Mouse (Mus musculus): ENCODE measurements around the gene Kazn.
A peak's percentile ranks its signal among the peaks of the same experiment; 100 is the strongest.

Kazn gene

GRCm38 (mm10) chr4:142239240-142240126 is at the start of gene Kazn:
Gene Kazn, minus strand, starts transcription at chr4:142239401.
- peak; percentile 93 to 96 for DNase-seq

GRCm38 (mm10) chr4:142285471-142285870 is 46.3 kb upstream of the Kazn start:
- no peak for DNase-seq

DNA sequence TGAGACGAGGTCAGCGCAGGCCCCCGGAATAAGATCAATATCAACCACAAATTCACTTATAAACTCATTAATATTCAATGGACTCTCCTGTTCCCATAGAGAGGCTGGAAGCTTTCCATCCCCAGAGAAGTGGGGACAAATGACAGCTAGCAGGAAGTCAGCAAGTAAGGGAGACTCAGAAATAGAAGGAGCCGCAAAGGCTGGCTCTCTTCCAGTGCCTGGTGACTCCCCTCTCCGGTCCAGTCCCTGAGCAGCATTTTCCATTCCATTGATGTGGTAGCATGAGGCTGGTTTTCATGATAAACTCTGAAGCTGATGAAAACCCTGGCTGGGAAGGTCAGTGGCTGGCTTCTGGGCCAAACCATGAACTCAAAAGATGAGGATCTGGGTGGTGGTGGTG is 44.7 kb upstream of the Kazn start:
- no peak for DNase-seq

DNA sequence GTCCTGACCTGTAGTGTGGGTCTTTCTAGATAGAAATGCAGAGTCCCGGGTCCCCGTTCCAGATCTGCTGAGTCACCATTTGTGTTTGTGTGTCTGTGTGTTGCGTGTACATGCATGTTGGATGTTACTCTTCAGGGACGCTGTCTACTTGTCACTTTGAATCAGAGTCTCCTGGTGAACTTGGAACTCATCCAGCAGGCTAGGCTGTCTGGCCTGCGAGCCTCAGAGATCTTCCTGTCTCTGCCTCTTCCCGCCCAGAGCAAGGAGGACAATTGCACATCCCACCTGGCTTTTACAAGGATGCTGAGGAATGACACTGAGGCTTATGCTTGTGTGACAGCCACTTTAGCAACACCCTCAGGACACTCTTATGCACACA is 39.0 kb upstream of the Kazn start:
- DNase-seq = no peak

GRCm38 (mm10) chr4:142277481-142278196 is 38.4 kb upstream of the Kazn start:
- peak; percentile 52 to 57 for DNase-seq

DNA sequence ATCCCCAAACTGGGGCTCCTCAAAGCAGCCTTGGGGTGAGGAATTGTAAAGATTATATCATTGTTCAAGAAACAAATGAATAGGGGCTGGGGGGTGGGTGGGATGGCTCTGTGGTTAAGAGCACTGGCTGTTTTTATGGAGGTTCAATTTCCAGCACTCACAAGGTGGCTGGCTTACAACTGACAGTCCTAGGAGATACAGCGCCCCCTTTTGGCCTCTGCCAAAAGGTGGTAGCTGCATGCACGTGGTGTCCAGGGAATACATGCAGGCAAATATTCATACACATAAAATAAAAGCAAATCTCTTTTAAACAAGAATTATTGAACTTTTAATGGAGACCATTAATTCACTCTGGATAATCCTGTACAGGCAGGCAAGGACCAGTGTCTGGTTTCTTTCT is 36.0 kb upstream of the Kazn start:
- DNase-seq = no peak

- no peak for DNase-seq
Observed at GRCm38 (mm10) chr4:142274441-142275234, 35.4 kb upstream of the Kazn start.

GRCm38 (mm10) chr4:142271506-142271905 is 32.3 kb upstream of the Kazn start:
- no peak for DNase-seq

DNA sequence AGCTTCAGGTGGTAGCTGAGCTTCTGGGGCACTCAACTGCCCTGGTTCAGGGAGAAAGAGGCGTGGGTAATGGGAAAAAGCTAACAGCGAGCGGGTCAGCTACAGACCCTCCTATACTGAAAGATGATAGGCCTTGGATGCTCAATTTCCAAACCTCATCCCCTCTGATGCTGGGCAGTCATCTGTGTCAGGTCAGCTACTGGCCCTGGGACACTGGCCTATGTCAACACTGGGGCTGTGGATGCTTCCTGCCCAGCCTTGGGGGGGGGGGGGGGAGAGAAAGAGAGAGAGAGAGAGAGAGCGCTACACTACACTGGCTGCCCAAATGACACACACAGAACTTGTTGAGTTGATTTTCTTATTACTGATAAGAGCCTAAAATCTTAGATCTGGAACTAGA is 28.6 kb upstream of the Kazn start:
- no peak for DNase-seq

DNA sequence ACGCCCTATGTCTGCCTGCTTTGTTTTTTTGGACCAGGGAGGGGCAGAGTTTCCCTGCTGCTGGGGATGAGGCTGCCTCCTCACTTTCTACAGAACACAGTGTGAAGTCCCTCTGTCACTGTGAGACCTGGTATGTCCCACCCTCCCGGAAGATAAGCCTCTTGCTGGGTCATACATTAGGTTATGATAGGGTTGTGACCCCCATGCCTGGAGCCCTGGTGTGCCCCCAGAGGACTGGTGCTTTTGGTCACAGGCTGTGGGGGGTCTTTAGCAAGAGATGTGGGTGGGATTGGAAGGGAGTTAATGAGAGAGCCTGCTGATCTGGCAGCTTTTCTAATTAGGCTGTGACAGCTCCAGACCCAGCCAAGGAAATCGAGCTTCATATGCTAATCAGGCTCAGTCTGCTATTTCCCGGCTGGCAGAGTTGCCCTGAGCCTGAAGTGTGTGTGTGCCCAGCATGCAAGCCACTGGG is 28.2 kb upstream of the Kazn start:
- no peak for DNase-seq

GRCm38 (mm10) chr4:142264335-142264734 is 25.1 kb upstream of the Kazn start:
- no peak for DNase-seq

GRCm38 (mm10) chr4:142261725-142262124 is 22.5 kb upstream of the Kazn start:
- no peak for DNase-seq

DNA sequence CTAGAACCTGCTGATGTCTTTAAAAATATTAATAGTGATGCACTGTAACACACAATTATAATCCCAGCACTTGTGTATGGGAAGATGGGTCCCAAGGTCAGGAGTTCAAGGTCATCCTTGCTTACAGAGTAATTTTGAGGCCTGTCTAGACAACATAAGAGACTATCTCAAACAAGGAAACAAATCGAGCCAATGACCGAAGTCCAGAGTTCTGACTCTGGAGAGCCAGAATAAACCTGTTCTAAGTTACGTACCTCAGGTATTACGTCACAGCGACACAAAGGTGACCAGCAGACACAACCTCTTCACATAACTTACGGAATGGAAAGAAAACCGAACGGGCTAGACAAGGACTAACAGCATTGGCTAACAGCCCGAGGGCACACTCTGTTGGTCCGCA is 19.5 kb upstream of the Kazn start:
- DNase-seq = no peak

GRCm38 (mm10) chr4:142254088-142254487 is 14.9 kb upstream of the Kazn start:
- DNase-seq = no peak

DNA sequence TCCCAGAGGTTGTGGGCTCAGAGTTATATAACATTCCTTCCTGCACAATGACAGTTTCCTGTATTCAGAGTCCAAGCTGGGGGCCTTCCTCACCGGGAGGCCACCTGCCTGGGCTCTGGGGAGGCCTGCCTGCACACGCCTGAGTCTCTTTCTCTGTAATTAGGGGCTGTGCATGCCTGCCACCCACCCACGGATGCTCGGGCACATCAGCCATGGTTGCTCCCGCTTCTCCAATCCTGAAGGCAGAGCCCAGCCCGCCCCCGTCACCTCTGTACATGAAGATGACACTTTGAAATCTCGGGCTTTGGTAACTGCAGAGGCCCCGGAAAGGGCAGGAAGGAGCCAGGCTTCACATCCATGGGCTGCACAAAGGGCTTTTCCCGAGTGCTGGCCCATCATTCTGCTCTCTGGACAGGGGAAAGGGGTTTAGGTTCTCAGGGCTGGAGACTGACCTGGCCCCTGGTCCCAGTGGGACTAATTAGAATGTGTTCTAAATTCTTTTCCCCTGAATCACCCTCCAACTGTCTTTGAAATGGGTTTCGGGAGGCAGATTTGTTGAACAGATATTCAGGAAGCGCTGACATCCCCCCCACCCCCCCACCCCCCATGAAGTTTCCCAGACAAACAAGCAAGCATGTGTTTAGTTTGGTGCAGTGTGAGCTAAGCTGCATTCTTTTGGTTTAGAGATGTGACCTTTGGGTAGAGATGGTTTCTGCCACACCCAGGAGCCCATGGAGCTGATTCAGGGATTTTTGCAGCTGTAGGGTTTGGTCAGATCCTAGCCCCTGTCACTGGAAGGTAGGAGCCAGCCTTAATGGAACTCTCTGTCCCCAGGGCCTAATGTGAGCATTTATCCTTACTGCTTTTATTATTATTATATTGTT is 12.5 kb upstream of the Kazn start:
- no peak for DNase-seq

GRCm38 (mm10) chr4:142250054-142250453 is 10.9 kb upstream of the Kazn start:
- DNase-seq = no peak

GRCm38 (mm10) chr4:142249401-142249800 is 10.2 kb upstream of the Kazn start:
- DNase-seq = peak in 1 of 2 experiments; percentile 74

DNA sequence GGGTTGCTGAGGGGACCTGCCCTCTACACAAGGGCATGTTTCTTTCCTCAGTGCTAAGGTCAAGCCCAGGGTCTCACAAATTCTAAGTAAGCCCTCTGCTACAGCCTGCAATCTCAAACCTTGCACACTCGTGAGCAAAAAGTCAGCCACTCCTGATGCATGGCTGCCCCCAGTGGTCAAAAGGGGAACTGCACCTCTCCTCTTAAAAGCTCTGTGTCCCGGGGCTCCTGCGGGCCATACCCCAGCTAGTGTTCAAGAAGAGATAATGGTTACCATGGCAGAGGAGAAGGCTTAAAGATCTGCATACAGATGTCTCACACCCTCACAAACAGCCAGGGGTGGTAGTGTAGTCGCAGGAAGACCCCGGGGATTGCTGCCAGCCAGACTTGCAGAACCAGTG is 9.2 kb upstream of the Kazn start:
- DNase-seq = peak; percentile 64 to 89

DNA sequence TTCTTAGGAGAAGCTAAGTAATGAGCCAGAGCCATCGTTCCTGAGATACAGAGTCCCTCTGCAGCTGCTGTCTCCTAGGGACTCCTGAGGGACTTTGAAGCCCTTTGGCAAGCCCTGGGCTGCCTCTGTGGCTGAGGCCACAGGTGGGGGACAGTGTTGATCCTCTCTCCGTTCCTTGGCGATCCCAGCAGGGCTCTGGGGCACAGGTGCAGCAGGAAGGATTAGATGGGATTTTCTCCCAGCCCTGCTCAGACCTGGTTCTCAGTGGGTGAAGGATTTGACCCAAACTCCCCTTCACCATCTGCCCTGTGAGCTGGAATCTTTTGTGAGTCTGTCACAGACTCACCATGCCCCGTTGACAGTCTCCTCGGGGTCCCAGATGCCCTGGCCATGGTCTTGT is 7.5 kb upstream of the Kazn start:
- DNase-seq = no peak

GRCm38 (mm10) chr4:142244641-142245040 is 5.4 kb upstream of the Kazn start:
- DNase-seq = no peak

DNA sequence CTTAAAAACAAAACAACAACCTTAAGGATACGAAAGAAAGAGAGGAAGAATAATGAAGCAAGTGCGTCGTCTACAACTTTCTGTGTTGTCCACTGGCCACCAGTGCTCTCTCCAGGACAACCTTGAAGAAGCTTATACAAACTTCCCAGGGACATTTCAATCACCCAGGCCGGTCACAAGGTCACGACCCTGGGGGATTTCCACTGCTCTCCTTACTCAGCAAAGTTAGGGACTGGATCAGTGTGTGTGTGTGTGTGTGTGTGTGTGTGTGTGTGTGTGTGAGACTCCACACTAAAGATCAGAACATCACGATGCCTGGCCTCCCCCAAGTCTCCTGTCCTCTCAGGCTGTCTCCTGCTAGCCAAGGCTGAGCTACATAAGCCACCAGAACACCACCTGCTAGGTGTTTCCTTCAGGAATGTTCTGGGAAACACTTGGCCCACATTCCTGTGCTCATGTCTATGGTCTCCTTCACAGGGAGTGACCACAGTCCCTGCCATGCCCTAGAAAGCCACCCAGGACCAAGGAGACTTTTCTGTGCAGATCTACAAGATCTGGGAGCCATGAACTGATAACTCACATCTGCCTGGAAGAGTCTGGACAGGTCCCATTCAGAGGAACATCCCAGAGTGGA is 3.7 kb upstream of the Kazn start:
- no peak for DNase-seq

DNA sequence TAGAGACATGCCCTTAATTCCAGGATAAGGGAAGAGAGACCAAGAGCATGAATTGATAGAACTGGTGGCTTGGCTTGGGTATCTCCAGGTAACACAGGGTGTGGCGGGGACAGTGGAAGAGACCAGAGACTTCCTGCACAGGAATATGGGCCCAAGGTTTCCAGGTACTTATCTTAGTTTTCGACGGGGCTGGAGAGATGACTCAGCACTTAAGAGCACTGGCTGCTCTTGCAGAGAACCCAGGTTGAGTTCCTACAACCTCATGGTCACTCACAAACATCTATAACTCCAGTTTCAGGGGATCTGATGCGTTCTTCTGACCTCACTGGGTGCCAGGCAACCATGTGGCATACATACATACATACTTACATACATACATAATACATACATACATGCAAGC is 3.0 kb upstream of the Kazn start:
- no peak for DNase-seq

All from kidney, adult 8-10 months (tissue).